Mouse (Mus musculus) liver, embryonic 14.5 days (tissue): Measurements from ENCODE around the gene Krt27.

Experiments
- CTCF ChIP-seq: IDR thresholded peaks from 2 replicates; pipeline ENCODE4 v1.5.1; 2016; ENCODE audit warnings: antibody characterized with exemption, low read depth, control low read depth
- EP300 ChIP-seq: IDR thresholded peaks from 2 replicates; pipeline ENCODE4 v1.6.1; 2016; ENCODE audit warnings: antibody characterized with exemption, low read depth

DNA sequence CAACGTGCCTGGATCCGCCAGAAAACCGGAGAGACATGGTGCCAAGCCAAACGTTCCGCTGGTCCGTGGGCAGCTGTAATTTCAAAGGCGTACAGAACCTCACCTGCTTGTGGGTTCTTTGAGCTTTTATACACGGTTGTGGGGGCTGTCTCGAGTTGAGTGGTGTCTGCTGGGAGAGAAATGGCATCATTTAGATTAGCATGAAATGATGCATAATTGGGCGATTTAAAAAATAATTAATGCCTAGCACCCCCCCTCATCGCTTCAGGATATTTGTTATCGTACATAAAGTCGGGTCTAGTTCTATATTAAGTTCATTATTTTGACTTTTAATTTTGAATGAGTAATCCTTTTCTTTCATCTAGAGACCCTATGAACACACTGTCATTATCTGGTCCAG, 23.9 kb upstream of the Krt27 start, which contains the start of gene Krt28:
- TF ChIP-seq CTCF, result no peak
- no peak for TF ChIP-seq EP300
